Mouse (Mus musculus) spleen, adult 2 months (tissue): Measurements from ENCODE around the gene Frat2. TPM values are rescaled to one million over a fixed set of nuclear protein-coding genes. Genes with fewer than 3 reads are reported as not detected.

Source experiments
- DNase-seq, 2 experiments: peaks; one replicate each; pipeline versions ENCODE4 v3.0.0 to v3.0.0-alpha.2; 2012 to 2021; ENCODE audit warnings: low spot score in 2 of 2, low read depth in 1 of 2
- H3K27ac ChIP-seq: fragments of 200-500 bp; 2 replicates; pipeline ENCODE4 v1.5.1; 2012; ENCODE audit warnings: low read length, inconsistent platforms; ENCODE audit not compliant: insufficient read depth
- H3K27me3 ChIP-seq: fragments of 200-500 bp; 2 replicates; pipeline ENCODE4 v1.6.1; 2012; ENCODE audit warnings: mild to moderate bottlenecking, moderate library complexity, low read length, inconsistent platforms; ENCODE audit not compliant: control insufficient read depth, insufficient read depth
- H3K36me3 ChIP-seq: fragments of 200-500 bp; 2 replicates; pipeline ENCODE4 v1.6.1; 2012; ENCODE audit warnings: mild to moderate bottlenecking, low read length, inconsistent platforms; ENCODE audit not compliant: control insufficient read depth, insufficient read depth
- H3K4me1 ChIP-seq: fragments of 200-500 bp; 2 replicates; pipeline ENCODE4 v1.6.1; 2011; ENCODE audit warnings: inconsistent platforms; ENCODE audit not compliant: control insufficient read depth, insufficient read depth, insufficient read length
- H3K4me3 ChIP-seq: fragments of 200-500 bp; 2 replicates; pipeline ENCODE4 v1.5.1; 2011; ENCODE audit warnings: mild to moderate bottlenecking, inconsistent platforms; ENCODE audit not compliant: insufficient read depth, insufficient read length; ENCODE audit errors: extremely low read depth
- CTCF ChIP-seq: fragments of 200-500 bp; IDR thresholded peaks from 2 replicates; pipeline ENCODE4 v1.5.1; 2011; ENCODE audit warnings: mild to moderate bottlenecking, inconsistent platforms; ENCODE audit not compliant: insufficient read depth, insufficient read length, insufficient replicate concordance; ENCODE audit errors: extremely low read depth
- POLR2A ChIP-seq: fragments of 200-500 bp; IDR thresholded peaks from 2 replicates; pipeline ENCODE4 v1.6.1; 2011; ENCODE audit warnings: low read depth, low read length, inconsistent platforms
- WGBS: fragments of 180-500 bp; shearing (Covaris S2); methylation state at CpG from one replicate; pipeline ENCODE4 v1.1.7; 2018; 5-methylcytosine and 5-hydroxymethylcytosine counted together
- polyA plus RNA-seq: library from polyadenylated mRNA; depleted of rRNA; stranded (reverse); fragments of >200 nt; gene quantifications from 2 replicates; pipeline ENCODE4 v1.2.3, GENCODE M21; 2012

The Frat2 gene
- polyA plus RNA-seq, 1 experiment, result 7.6 TPM

GRCm38 (mm10) chr19:41846366-41847090 lies 1.4 kb downstream of the Frat2 start:
- no peaks in the 10 kb centered on the region for H3K36me3 ChIP-seq
- TF ChIP-seq CTCF, result no peak
- TF ChIP-seq POLR2A, result no peak
- H3K4me3 ChIP-seq, result peak overlapping the region; percentile 63
- H3K27me3 ChIP-seq, result peaks cover 3% of the 10 kb centered on the region; the same call in 1 of the 2 replicates
- no peak overlapping the region for H3K27ac ChIP-seq
- peaks cover 12% of the 10 kb centered on the region; the same call in 1 of the 2 replicates for H3K4me1 ChIP-seq
- DNase-seq, result no peak
- 16% methylated on average over 21 of the region's 21 CpGs for WGBS

- TF ChIP-seq CTCF (peak; percentile 36; the same call in 1 of the 2 replicates), POLR2A (no peak)
- no peak overlapping the region for H3K27ac ChIP-seq
- peaks cover 6% of the 10 kb centered on the region; the same call in 1 of the 2 replicates for H3K4me1 ChIP-seq
- peak in 1 of 2 experiments; percentile 11 for DNase-seq
- no peaks in the 10 kb centered on the region for H3K36me3 ChIP-seq
- peaks cover 3% of the 10 kb centered on the region; the same call in 1 of the 2 replicates for H3K27me3 ChIP-seq
- WGBS, result 79% methylated on average over 6 of the region's 6 CpGs
- H3K4me3 ChIP-seq, result no peak overlapping the region
Observed at GRCm38 (mm10) chr19:41844345-41844744, 3.6 kb downstream of the Frat2 start.

- Histone ChIP-seq H3K27ac (no peak overlapping the region), H3K4me3 (no peak overlapping the region), H3K4me1 (peaks cover 6% of the 10 kb centered on the region; the same call in 1 of the 2 replicates), H3K27me3 (peaks cover 3% of the 10 kb centered on the region; the same call in 1 of the 2 replicates), H3K36me3 (no peaks in the 10 kb centered on the region)
- no peak for TF ChIP-seq CTCF
- TF ChIP-seq POLR2A, result no peak
- 49% methylated on average over 4 of the region's 4 CpGs for WGBS
- DNase-seq, result no peak
Observed at GRCm38 (mm10) chr19:41842706-41843105, 5.2 kb downstream of the Frat2 start.

GRCm38 (mm10) chr19:41842196-41842595 lies 5.7 kb downstream of the Frat2 start:
- peaks cover 3% of the 10 kb centered on the region; the same call in 1 of the 2 replicates for H3K27me3 ChIP-seq
- no peaks in the 10 kb centered on the region for H3K36me3 ChIP-seq
- no peak overlapping the region for H3K4me3 ChIP-seq
- DNase-seq, result no peak
- WGBS, result 91% methylated on average over 4 of the region's 4 CpGs
- H3K4me1 ChIP-seq, result peaks cover 6% of the 10 kb centered on the region; the same call in 1 of the 2 replicates
- TF ChIP-seq POLR2A, result no peak
- no peak for TF ChIP-seq CTCF
- H3K27ac ChIP-seq, result no peak overlapping the region

GRCm38 (mm10) chr19:41841105-41841750 lies 6.7 kb downstream of the Frat2 start:
- no peak overlapping the region for H3K4me3 ChIP-seq
- no peak overlapping the region for H3K27ac ChIP-seq
- H3K4me1 ChIP-seq, result no peaks in the 10 kb centered on the region; the same call in 1 of the 2 replicates
- no peaks in the 10 kb centered on the region for H3K36me3 ChIP-seq
- WGBS, result 81% methylated on average over 7 of the region's 7 CpGs
- DNase-seq, result no peak
- TF ChIP-seq POLR2A, result no peak
- TF ChIP-seq CTCF, result no peak
- H3K27me3 ChIP-seq, result no peaks in the 10 kb centered on the region

- no peaks in the 10 kb centered on the region for H3K4me1 ChIP-seq
- H3K27ac ChIP-seq, result no peak overlapping the region
- H3K27me3 ChIP-seq, result no peaks in the 10 kb centered on the region
- DNase-seq, result no peak
- H3K36me3 ChIP-seq, result no peaks in the 10 kb centered on the region
- 93% methylated on average over 3 of the region's 3 CpGs for WGBS
- H3K4me3 ChIP-seq, result no peak overlapping the region
- no peak for TF ChIP-seq POLR2A
- no peak for TF ChIP-seq CTCF
Observed at GRCm38 (mm10) chr19:41839685-41840084, 8.2 kb downstream of the Frat2 start.

- H3K4me1 ChIP-seq, result no peaks in the 10 kb centered on the region
- TF ChIP-seq POLR2A (no peak), CTCF (no peak)
- no peak overlapping the region for H3K27ac ChIP-seq
- H3K4me3 ChIP-seq, result no peak overlapping the region
- WGBS, result 79% methylated on average over 6 of the region's 6 CpGs
- DNase-seq, result no peak
- no peaks in the 10 kb centered on the region for H3K27me3 ChIP-seq
- H3K36me3 ChIP-seq, result no peaks in the 10 kb centered on the region
Observed at GRCm38 (mm10) chr19:41838808-41839207, 9.1 kb downstream of the Frat2 start.
